Mouse (Mus musculus) liver, embryonic 15.5 days (tissue): ENCODE results near the gene Grb10. TPM values are rescaled to one million over a fixed set of nuclear protein-coding genes. Genes with fewer than 3 reads are reported as not detected.
A peak's percentile ranks its signal among the peaks of the same experiment; 100 is the strongest.

ENCODE experiments used
- ATAC-seq: fragments of 200-750 bp; cut with Nextera tagmentation; 2 replicates; pipeline ENCODE4 v1.8.0; 2017; ENCODE audit warnings: moderate number of reproducible peaks, mild to moderate bottlenecking, moderate library complexity; ENCODE audit not compliant: insufficient read depth
- H3K27ac ChIP-seq: fragments of 300-500 bp; sonication (generic); replicated peaks from 2 replicates; pipeline ENCODE4 v1.5.1; 2015; ENCODE audit warnings: mild to moderate bottlenecking, inconsistent platforms
- H3K27me3 ChIP-seq: fragments of 300-500 bp; sonication (generic); 2 replicates; pipeline ENCODE4 v1.6.1; 2015; ENCODE audit warnings: mild to moderate bottlenecking, inconsistent platforms
- H3K36me3 ChIP-seq: fragments of 300-500 bp; sonication (generic); replicated peaks from 2 replicates; pipeline ENCODE4 v1.6.1; 2015; ENCODE audit warnings: moderate library complexity, mild to moderate bottlenecking, inconsistent platforms
- H3K4me1 ChIP-seq: fragments of 300-500 bp; sonication (generic); replicated peaks from 2 replicates; pipeline ENCODE4 v1.6.1; 2015; ENCODE audit warnings: inconsistent platforms
- H3K4me2 ChIP-seq: fragments of 300-500 bp; sonication (generic); 2 replicates; pipeline ENCODE4 v1.6.1; 2015; ENCODE audit warnings: moderate library complexity, mild to moderate bottlenecking, inconsistent platforms
- H3K4me3 ChIP-seq: fragments of 300-500 bp; sonication (generic); replicated peaks from 2 replicates; pipeline ENCODE4 v1.5.1; 2015; ENCODE audit warnings: mild to moderate bottlenecking, inconsistent platforms
- H3K9ac ChIP-seq: fragments of 300-500 bp; sonication (generic); 2 replicates; pipeline ENCODE4 v1.6.1; 2015; ENCODE audit warnings: moderate library complexity, mild to moderate bottlenecking, inconsistent platforms
- H3K9me3 ChIP-seq: fragments of 300-500 bp; sonication (generic); replicated peaks from 2 replicates; pipeline ENCODE4 v1.6.1; 2016; ENCODE audit warnings: inconsistent platforms
- WGBS: fragments of 180-500 bp; shearing (Covaris S2); methylation state at CpG from one replicate; pipeline ENCODE4 v1.1.7; 2015; ENCODE audit warnings: mixed read lengths; ENCODE audit not compliant: insufficient replicate concordance; 5-methylcytosine and 5-hydroxymethylcytosine counted together
- polyA plus RNA-seq: library from polyadenylated mRNA; unstranded; fragments of >200 nt; fragmentation: Nextera tagmentation; extraction: Ambion mirVana; gene quantifications from 2 replicates; pipeline ENCODE4 v1.2.1, GENCODE M21; 2015

The Grb10 gene
- polyA plus RNA-seq, 1 experiment from 2014 or later, result 148 TPM

DNA sequence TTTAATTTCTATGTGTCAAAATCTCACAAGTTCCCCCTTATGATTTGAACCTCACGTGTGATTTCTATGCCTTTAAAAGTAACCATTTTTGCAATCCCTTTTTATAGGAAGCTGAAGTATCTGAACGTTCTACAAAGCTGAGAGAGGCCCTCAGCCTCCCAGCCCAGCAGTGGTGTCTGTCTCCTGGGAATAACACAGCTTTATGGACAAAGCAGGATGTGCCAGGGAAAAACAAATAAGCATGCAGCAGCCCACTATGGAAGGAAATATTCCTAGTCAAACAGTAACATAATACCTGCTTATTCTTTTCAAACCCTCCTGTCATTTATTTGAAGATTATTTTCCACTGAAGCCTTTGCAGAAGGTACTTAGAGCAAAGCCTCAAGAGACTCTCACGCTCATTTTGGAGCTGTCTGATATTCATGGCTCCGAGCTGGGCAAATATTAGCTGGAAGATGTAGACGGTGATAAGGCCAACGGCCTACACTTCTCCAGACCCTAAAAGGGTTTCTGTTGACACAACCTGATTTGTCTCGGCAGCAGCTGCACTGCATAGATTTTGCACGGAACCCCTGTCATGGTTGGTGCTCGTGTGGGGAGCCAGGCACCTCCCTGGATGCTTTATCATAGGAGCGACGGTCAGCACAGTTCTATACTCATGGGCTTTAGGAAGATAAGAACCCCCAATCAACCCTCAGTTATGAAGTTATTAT is 153.8 kb downstream of the Grb10 start:
- no peaks in the 10 kb centered on the region; the same call in 1 of the 2 replicates for H3K27me3 ChIP-seq
- H3K4me1 ChIP-seq, result peaks cover 91% of the 10 kb centered on the region
- peak; percentile 92 for ATAC-seq
- H3K36me3 ChIP-seq, result no peaks in the 10 kb centered on the region
- H3K27ac ChIP-seq, result peak overlapping the region; percentile 69
- no peaks in the 10 kb centered on the region for H3K9me3 ChIP-seq
- peak overlapping the region; percentile 50 for H3K4me2 ChIP-seq
- no peak overlapping the region for H3K9ac ChIP-seq
- no peak overlapping the region for H3K4me3 ChIP-seq
- WGBS, result 12% methylated on average over 11 of the region's 11 CpGs

DNA sequence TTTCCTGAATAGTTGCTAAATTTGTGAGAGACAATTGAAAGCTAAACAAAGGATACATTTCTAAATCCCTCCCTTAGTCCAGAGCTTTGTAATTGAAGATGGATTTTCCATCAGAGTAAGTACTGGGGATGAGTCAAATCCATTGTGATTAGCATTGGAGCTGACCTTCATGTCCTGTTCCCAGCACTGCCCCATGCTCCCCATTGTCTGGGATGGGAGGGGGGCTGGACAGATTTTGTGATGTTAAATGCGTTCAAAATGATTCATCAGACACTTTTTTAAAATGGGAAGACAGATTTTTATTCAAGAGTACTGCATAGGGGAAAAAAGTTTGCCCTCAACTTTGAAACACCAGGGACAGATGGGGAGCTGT is 156.7 kb downstream of the Grb10 start:
- Histone ChIP-seq H3K27me3 (no peaks in the 10 kb centered on the region; the same call in 1 of the 2 replicates), H3K36me3 (no peaks in the 10 kb centered on the region), H3K4me3 (no peak overlapping the region), H3K9me3 (no peaks in the 10 kb centered on the region), H3K9ac (no peak overlapping the region), H3K4me2 (no peak overlapping the region), H3K27ac (no peak overlapping the region), H3K4me1 (peaks cover 91% of the 10 kb centered on the region)
- no peak for ATAC-seq
- WGBS, result 63% methylated on average over 1 of the region's 1 CpGs

DNA sequence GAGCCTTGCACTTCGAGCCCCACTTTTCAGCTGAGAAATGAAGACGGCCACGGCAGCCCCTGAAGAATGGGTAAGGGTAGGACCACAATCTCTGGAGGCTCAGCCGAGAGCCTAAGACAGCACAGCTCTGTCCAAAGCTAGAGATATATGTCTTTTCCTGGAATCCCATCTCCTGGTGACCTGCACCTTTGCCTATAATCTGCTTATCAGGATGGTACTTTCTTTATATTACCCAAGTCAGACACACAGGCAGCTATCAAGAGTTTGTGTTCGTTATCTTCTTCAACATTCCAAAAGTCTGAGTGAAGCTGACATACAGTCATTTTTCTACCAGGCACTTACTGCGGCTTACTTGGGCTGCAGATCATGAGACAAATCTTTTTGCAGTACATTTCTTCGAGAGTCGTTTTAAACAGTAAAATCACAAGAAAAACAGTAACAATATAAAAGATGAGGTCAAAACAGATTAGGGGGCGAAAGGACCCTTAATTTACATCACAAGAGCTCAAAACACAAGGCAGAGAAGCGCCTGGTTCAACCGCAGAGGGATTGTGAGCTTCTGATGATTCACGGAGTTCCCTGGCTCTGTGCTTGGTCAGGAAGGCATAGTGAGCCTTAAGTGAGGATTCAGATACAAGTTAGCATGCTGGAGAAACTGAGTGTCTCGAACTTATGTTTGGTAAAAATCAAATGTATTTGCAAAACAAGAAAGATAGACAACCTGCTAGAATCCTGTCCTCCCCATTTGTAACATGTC is 157.3 kb downstream of the Grb10 start:
- ATAC-seq, result no peak
- Histone ChIP-seq H3K27me3 (no peaks in the 10 kb centered on the region; the same call in 1 of the 2 replicates), H3K4me3 (no peak overlapping the region), H3K9ac (0 out of 2 replicates have a peak overlapping the region, but pooled peaks have one; percentile 5), H3K9me3 (no peaks in the 10 kb centered on the region), H3K36me3 (no peaks in the 10 kb centered on the region), H3K27ac (no peak overlapping the region), H3K4me2 (no peak overlapping the region), H3K4me1 (peaks cover 91% of the 10 kb centered on the region)
- WGBS, result 43% methylated on average over 13 of the region's 13 CpGs

Other genes with a start within 250 kb of the Grb10 start
- 85.0 and 93.2 TPM in 2 replicates for gene Fignl1, start 229.7 kb downstream of the Grb10 start, polyA plus RNA-seq
- 11.1 and 13.6 TPM in 2 replicates for gene Ddc, start 140.5 kb downstream of the Grb10 start, polyA plus RNA-seq